Mouse (Mus musculus) heart, embryonic 10.5 days (tissue): Measurements from ENCODE around the gene Rasip1. TPM values are rescaled to one million over a fixed set of nuclear protein-coding genes. Genes with fewer than 3 reads are reported as not detected.

Source experiments
- DNase-seq: peaks from one replicate; pipeline ENCODE4 v3.0.0-alpha.2; 2017; ENCODE audit warnings: low spot score
- H3K27ac ChIP-seq: fragments of 300-500 bp; sonication (generic); 2 replicates; pipeline ENCODE4 v1.5.1; 2016; ENCODE audit warnings: mild to moderate bottlenecking
- H3K27me3 ChIP-seq: fragments of 300-500 bp; sonication (generic); 2 replicates; pipeline ENCODE4 v1.6.1; 2016; ENCODE audit warnings: mild to moderate bottlenecking; ENCODE audit not compliant: poor library complexity, insufficient read depth, severe bottlenecking
- H3K36me3 ChIP-seq: fragments of 300-500 bp; sonication (generic); 2 replicates; pipeline ENCODE4 v1.6.1; 2016; ENCODE audit warnings: mild to moderate bottlenecking, moderate library complexity
- H3K4me1 ChIP-seq: fragments of 300-500 bp; sonication (generic); 2 replicates; pipeline ENCODE4 v1.6.1; 2016; ENCODE audit warnings: mild to moderate bottlenecking
- H3K4me3 ChIP-seq: fragments of 300-500 bp; sonication (generic); 2 replicates; pipeline ENCODE4 v1.5.1; 2016; ENCODE audit warnings: mild to moderate bottlenecking, moderate library complexity
- H3K9me3 ChIP-seq: fragments of 300-500 bp; sonication (generic); 2 replicates; pipeline ENCODE4 v1.6.1; 2016; ENCODE audit warnings: mild to moderate bottlenecking, moderate library complexity
- WGBS: fragments of 180-500 bp; shearing (Covaris S2); methylation state at CpG from one replicate; pipeline ENCODE4 v1.1.7; 2016; 5-methylcytosine and 5-hydroxymethylcytosine counted together
- polyA plus RNA-seq: library from polyadenylated mRNA; unstranded; fragments of >200 nt; fragmentation: Nextera tagmentation; extraction: Ambion mirVana; gene quantifications from 2 replicates; pipeline ENCODE4 v1.2.1, GENCODE M21; 2016

Rasip1 gene
- polyA plus RNA-seq = 17.6 and 20.5 TPM in 2 replicates

DNA sequence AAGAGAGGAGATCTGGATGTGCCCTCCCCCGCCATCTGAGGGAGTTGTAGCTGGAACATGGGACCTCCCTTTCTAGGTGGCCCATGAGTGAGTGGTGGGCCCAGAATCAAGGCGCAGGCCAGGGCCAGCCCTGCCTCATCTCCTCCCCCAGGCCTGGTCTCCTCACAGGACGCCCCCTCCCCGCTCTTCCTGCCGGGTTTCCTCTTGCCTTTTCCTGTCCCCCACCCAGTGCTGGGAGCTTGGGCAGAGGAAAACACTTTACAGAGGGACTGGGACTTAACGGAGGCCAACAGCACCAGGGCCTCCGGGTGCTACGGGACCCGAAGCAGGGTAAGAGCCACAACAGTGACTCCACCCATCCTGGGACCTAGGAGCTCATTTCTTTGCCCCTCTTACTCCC, at the start of gene Rasip1:
Gene Rasip1, plus strand, starts transcription at position 228 of the 400 bp plus-strand sequence.
- Histone ChIP-seq H3K4me1 (peaks cover 19% of the 10 kb centered on the region), H3K27ac (peak within 1 kb of the TSS; percentile 91), H3K4me3 (peak within 1 kb of the TSS; percentile 75), H3K36me3 (0 out of 2 replicates have a peak, but pooled peaks cover 6% of the 10 kb centered on the region), H3K27me3 (peaks cover 79% of the 10 kb centered on the region), H3K9me3 (no peaks in the 10 kb centered on the region)
- WGBS = 51% methylated on average over 9 of the region's 9 CpGs
- no peak for DNase-seq

DNA sequence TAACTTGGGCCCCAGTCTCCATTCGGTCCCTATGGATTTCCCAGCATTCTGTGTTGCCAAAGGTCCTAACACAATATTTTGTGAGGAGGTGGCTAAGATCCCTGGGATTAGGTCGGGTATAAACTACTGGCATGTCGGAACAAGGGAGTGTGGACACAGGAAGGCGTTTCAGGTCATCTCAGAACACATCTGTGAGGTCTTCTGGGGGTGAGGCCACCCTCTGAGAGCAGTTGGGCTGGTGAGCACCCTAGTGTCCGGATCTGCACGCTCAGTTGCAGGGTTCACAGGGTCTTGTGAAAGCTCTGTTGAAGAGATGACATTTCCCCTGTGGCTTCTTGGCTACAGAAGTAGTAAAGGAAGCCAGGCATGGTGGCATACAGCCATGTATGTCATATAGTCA, 41.4 kb upstream of the Rasip1 start:
- DNase-seq = no peak

DNA sequence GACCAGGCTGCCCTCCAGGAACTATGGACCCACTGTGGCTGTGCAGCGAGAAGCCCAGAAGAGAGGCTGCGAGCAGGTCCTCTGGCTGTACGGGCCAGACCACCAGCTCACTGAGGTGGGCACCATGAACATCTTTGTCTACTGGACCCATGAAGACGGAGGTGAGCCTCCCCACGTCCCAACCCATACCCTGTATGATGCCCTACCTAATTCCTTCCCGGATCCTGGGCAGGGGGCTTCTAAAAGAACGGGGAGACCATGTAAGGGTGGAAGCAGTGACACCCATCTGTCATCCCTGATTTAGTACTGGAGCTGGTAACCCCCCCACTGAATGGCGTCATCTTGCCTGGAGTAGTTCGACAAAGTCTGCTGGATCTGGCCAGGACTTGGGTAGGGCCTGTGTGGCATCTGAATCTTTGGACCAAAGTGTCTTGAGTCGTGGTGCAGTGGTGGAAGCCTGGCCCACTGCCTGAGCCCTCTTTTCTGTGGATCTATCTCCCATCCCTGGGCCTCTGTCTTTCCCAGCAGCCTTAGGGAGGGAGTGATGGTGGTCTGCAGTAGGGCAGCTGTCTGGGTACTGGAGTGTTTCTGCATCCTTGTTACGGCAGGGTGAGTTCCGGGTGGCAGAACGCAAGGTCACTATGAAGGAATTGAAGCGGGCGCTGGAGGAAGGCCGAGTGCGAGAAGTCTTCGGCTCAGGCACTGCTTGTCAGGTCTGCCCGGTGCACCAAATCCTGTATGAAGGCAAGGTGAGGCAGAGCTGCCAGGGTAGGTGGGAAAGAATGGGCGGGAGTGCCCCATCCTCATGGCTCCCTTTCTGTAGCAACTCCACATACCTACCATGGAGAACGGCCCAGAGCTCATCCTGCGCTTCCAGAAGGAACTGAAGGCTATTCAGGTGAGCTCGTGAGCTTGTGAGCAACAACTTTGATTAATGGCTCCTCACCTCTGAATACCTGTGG, 39.4 kb upstream of the Rasip1 start:
- WGBS = 93% methylated on average over 23 of the region's 23 CpGs
- H3K4me3 ChIP-seq = no peak overlapping the region
- DNase-seq = no peak

More for the DNA sequence above, 41.4 kb upstream of the Rasip1 start:
- H3K36me3 ChIP-seq = peaks cover 53% of the 10 kb centered on the region
- H3K4me1 ChIP-seq = peaks cover 9% of the 10 kb centered on the region; the same call in 1 of the 2 replicates
- H3K27me3 ChIP-seq = no peaks in the 10 kb centered on the region
- WGBS = 87% methylated on average over 6 of the region's 6 CpGs
- no peaks in the 10 kb centered on the region for H3K9me3 ChIP-seq
- no peak overlapping the region for H3K27ac ChIP-seq
- no peak overlapping the region for H3K4me3 ChIP-seq

DNA sequence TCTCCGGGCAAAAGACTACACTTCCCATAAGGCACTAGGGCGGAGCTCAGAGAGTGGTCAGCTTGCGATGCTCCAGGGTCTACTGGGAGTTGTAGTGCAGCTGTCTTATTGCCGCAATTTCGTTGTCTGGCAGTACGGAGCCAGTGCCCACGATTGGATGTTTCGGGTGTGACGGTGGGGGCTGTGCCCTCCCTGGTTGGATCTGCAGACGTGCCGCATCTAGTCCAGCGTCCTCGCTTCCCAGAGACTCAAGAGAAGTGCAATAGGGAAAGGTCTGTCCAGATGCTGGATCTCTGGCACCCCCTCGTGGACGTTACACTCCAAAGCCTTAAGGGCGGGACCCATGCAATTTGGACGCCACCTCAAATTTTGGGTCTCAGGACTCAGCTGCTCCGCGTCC, 38.1 kb upstream of the Rasip1 start:
- Histone ChIP-seq H3K27ac (peak overlapping the region; percentile 63; the same call in 1 of the 2 replicates), H3K9me3 (no peaks in the 10 kb centered on the region), H3K4me1 (peaks cover 9% of the 10 kb centered on the region; the same call in 1 of the 2 replicates), H3K36me3 (peaks cover 39% of the 10 kb centered on the region), H3K27me3 (no peaks in the 10 kb centered on the region), H3K4me3 (peak overlapping the region; percentile 50)
- DNase-seq = peak; percentile 97
- WGBS = 4% methylated on average over 19 of the region's 19 CpGs

More for the DNA sequence above, 39.4 kb upstream of the Rasip1 start:
- Histone ChIP-seq H3K27me3 (no peaks in the 10 kb centered on the region), H3K9me3 (no peaks in the 10 kb centered on the region), H3K36me3 (peaks cover 45% of the 10 kb centered on the region), H3K27ac (no peak overlapping the region), H3K4me1 (peaks cover 9% of the 10 kb centered on the region; the same call in 1 of the 2 replicates)

DNA sequence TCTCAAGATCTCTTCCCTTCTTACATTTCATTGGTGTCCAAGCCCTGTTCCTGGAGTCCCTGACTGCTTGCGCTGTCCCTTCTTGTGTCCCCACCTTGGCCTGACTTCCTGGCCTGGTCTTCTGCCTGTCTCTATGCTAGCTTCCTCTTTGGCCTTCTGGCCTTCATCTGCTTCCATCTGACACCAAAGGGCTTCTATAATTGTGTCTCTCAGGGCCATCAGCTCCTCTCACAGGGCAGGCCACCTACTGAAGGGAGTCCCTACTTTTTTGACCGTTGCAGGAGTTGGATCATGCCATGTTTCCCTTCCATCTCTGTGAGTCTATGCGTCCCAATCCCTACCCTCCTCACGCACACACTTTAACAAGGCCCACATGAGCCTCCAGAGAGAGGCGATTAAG, 37.4 kb upstream of the Rasip1 start:
- no peaks in the 10 kb centered on the region for H3K27me3 ChIP-seq
- no peaks in the 10 kb centered on the region for H3K9me3 ChIP-seq
- WGBS = 93% methylated on average over 5 of the region's 5 CpGs

DNA sequence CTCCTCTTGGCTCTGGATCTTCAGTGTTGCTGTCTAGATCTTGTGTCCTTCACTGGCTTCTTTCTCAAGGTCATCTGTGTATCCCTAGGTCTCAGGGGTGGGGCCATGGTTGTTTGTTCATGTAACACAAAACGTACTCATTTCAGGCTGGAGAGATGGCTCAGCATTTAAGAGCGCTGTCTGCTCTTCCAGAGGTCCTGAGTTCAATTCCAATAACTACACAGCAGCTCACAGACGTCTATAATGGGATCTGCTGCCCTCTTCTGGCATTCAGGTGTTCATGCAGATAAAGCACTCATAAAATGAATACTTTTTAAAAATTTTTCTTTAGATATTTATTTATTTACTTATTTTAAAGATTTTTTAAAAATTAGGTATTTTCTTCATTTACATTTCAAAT, 36.4 kb upstream of the Rasip1 start:
- Histone ChIP-seq H3K27me3 (no peaks in the 10 kb centered on the region), H3K27ac (no peak overlapping the region), H3K4me3 (no peak overlapping the region), H3K4me1 (peaks cover 12% of the 10 kb centered on the region), H3K36me3 (peaks cover 23% of the 10 kb centered on the region), H3K9me3 (no peaks in the 10 kb centered on the region)
- no peak for DNase-seq
- 68% methylated on average over 3 of the region's 3 CpGs for WGBS

More for the DNA sequence above, 37.4 kb upstream of the Rasip1 start:
- peak overlapping the region; percentile 63; the same call in 1 of the 2 replicates for H3K27ac ChIP-seq
- DNase-seq = no peak
- peaks cover 33% of the 10 kb centered on the region for H3K36me3 ChIP-seq
- H3K4me1 ChIP-seq = peaks cover 9% of the 10 kb centered on the region; the same call in 1 of the 2 replicates
- peak overlapping the region; percentile 50; the same call in 1 of the 2 replicates for H3K4me3 ChIP-seq

DNA sequence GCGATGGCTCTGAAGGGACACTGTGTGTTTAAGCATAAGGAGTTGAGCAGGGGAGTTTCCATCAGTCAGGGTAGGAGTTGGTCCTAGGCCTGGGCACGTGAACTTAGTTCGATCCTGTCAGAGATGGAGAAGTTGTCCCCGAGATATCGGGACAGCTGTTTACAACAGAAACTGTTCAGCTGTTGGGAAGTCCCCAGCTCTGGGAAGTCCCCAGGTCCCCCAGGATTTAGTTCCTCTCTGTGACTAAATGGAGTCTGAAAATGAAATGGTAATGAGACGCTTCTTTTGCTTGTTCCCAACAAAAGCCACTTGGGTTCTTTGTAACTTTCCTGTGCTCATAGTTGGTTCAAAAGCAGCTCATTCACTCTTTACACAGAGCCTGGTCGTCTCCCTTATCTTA, 35.4 kb upstream of the Rasip1 start:
- no peak for DNase-seq
- Histone ChIP-seq H3K27ac (no peak overlapping the region), H3K36me3 (peaks cover 15% of the 10 kb centered on the region; the same call in 1 of the 2 replicates), H3K4me1 (peaks cover 21% of the 10 kb centered on the region), H3K9me3 (no peaks in the 10 kb centered on the region), H3K27me3 (no peaks in the 10 kb centered on the region), H3K4me3 (no peak overlapping the region)
- 77% methylated on average over 7 of the region's 7 CpGs for WGBS

DNA sequence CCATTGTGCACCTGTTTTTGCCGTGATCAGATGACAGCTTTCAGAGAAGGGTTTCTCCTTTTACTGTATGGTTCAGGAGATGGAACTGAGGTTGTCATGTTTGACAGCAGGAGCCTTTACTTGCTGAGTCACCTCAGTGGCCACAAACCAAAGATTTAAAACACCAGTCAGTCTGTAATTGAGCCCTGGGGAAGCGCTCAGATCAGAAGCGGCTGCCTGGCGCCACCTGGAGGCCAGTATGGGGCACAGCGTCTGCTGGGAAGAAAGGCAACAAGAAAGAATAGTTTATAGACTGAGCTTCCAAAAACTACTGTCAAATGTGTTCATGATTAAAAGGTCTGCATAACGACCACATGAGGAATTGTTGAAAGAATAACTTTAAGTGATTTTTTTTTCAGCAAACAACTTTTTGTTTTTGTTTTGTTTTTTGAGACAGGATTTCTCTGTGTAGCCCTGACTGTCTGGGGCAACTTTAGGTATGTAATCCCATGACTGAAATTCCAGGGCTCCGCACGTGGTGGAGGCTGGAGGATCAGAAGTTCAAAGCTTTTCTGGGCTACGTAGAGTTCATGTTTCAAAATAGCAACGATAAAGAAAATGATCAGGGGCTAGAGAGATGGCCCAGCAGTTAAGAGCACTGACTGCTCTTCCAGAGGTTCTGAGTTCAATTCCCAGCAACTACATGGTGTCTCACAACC, 34.0 kb upstream of the Rasip1 start:
- DNase-seq = no peak
- peaks cover 3% of the 10 kb centered on the region; the same call in 1 of the 2 replicates for H3K36me3 ChIP-seq
- peaks cover 21% of the 10 kb centered on the region for H3K4me1 ChIP-seq
- 21% methylated on average over 10 of the region's 10 CpGs for WGBS
- no peaks in the 10 kb centered on the region for H3K27me3 ChIP-seq
- H3K27ac ChIP-seq = no peak overlapping the region
- no peak overlapping the region for H3K4me3 ChIP-seq
- H3K9me3 ChIP-seq = no peaks in the 10 kb centered on the region

DNA sequence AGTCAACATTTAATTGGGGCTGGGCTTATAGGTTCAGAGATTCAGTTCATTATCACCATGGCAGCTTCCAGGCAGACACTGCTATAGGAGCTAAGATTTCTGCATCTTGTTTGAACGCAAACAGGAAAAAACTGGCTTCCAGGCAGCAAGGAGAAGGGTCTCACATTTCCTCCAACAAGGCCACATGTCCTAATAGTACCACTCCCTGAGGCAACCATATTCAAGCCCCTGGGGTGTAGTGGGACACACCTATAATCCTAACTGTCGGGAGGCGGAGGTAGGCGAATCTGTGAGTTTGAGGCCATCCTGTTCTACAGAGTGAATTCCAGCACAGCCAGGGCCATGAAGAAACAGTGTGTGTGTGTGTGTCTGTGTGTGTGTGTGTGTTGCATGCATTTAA, 32.1 kb upstream of the Rasip1 start:
- Histone ChIP-seq H3K27ac (no peak overlapping the region), H3K9me3 (no peaks in the 10 kb centered on the region), H3K4me3 (no peak overlapping the region), H3K27me3 (no peaks in the 10 kb centered on the region), H3K4me1 (peaks cover 20% of the 10 kb centered on the region), H3K36me3 (no peaks in the 10 kb centered on the region)
- DNase-seq = no peak
- WGBS = 83% methylated on average over 4 of the region's 4 CpGs

DNA sequence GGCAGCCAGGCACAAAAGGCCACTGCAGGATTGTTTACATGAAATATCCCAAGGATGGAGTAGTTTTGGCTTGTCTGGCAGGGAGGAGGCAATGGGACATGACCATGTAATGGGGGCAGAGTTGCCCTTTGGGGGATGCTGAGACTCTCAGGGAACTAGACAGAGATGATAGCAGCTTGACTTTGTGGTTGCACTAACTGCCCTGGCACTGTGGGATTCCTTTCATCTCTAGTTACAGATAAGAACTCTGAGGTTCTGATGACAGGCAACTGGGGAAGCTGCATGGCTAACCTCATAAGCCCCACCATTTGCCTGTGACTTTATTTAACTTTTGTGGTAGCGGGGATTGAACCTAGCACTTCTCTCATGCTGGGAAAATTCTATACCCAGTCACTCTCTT, 31.2 kb upstream of the Rasip1 start:
- 49% methylated on average over 1 of the region's 1 CpGs for WGBS
- no peaks in the 10 kb centered on the region for H3K9me3 ChIP-seq

DNA sequence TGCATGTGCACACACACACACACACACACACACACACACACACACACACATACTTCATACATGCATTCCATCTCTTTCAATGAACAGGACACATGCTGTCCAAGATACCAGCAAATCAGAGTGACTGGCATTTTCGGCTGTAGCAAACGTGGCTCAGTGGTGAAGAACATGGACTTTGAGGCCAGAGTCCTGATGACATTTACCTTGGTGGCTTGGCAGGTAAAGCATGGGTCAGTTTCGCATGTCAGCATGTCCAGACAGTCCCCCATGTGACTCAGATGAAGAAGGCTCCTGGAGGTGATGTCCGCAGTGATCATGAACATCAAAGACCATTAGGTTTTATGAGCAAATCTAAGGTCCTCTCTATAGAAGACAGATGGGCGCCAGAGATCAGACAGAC, 30.3 kb upstream of the Rasip1 start:
- 84% methylated on average over 5 of the region's 5 CpGs for WGBS
- H3K27me3 ChIP-seq = no peaks in the 10 kb centered on the region
- H3K9me3 ChIP-seq = no peaks in the 10 kb centered on the region
- H3K36me3 ChIP-seq = no peaks in the 10 kb centered on the region
- no peak overlapping the region for H3K4me3 ChIP-seq
- peaks cover 20% of the 10 kb centered on the region for H3K4me1 ChIP-seq
- no peak overlapping the region for H3K27ac ChIP-seq
- DNase-seq = no peak

More for the DNA sequence above, 31.2 kb upstream of the Rasip1 start:
- Histone ChIP-seq H3K27ac (no peak overlapping the region), H3K4me3 (no peak overlapping the region), H3K4me1 (peaks cover 20% of the 10 kb centered on the region), H3K36me3 (no peaks in the 10 kb centered on the region), H3K27me3 (no peaks in the 10 kb centered on the region)
- DNase-seq = no peak

DNA sequence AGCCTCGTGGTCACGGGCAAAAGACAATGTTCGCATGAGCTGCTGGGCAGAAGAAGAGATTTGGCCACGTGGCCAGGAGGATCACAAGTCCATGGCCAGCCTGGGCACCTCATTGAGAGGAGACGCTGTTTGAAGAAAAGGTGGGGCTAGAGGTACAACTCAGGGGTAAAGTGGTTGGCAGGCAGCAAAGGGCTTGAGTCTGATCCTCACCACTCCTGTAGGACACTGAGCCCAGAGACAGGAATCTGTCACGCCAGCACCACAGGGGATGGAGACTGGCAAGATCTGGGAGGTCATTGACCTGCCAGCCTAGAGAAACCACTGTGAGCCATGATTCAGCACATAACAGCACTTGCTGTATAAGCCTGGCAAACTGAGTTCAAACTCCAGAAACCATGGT, 29.8 kb upstream of the Rasip1 start:
- H3K4me1 ChIP-seq = peaks cover 20% of the 10 kb centered on the region
- H3K27me3 ChIP-seq = no peaks in the 10 kb centered on the region
- DNase-seq = no peak
- no peaks in the 10 kb centered on the region for H3K9me3 ChIP-seq
- no peak overlapping the region for H3K27ac ChIP-seq
- no peak overlapping the region for H3K4me3 ChIP-seq
- no peaks in the 10 kb centered on the region for H3K36me3 ChIP-seq
- WGBS = 90% methylated on average over 6 of the region's 6 CpGs
